Mouse (Mus musculus): ENCODE measurements around the gene Zer1.

- TF ChIP-seq POLR2A (IDR thresholded peaks at IDR 0.05; ENCODE audit: borderline replicate concordance, extremely low read depth, insufficient read depth, insufficient read length, poor library complexity, severe bottlenecking): no peak
- no peak for TF ChIP-seq CTCF (IDR thresholded peaks at IDR 0.05; ENCODE audit: borderline replicate concordance, extremely low read depth, insufficient read depth, insufficient read length)
Measured at GRCm38 (mm10) chr2:30087310-30087709, 37.1 kb downstream of the Zer1 start.

Data from brain, embryonic 14.5 days (tissue).